Mouse (Mus musculus) neural tube, postnatal 0 days (tissue): Measurements from ENCODE around the gene Nek11. TPM values are rescaled to one million over a fixed set of nuclear protein-coding genes. Genes with fewer than 3 reads are reported as not detected.

Experiments used
- polyA plus RNA-seq: library from polyadenylated mRNA; unstranded; fragments of >200 nt; fragmentation: Nextera tagmentation; extraction: Ambion mirVana; gene quantifications from 2 replicates; pipeline ENCODE4 v1.2.1, GENCODE M21; 2015

Nek11 gene
- polyA plus RNA-seq = 2.1 and 2.8 TPM in 2 replicates

DNA sequence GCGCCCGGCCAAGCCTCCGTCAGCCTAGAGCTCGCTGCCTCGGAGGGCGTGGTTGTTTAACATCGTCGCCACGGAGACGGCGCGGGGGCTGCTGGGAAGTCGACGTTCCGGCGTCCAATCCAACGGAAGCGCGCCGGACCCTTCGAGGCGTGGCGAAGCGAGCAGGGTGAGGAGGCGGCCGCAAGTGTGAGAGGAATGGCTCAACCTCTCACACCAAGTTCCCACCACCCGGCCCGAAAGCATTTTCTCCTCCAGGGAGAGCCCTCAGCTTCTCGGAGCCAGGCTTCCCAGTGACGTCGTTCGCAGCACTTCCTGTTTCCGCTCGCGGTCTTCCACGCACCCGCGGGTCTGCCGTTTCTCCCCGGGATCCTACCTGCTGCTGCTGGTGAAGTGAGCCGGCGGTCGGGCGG is at the start of gene Nek11, which contains the start of gene Aste1:
Gene Nek11 (minus strand): TSS at position 307 of the 410 bp plus-strand sequence.
Gene Aste1 (plus strand): TSS at position 175 of the 410 bp plus-strand sequence.

DNA sequence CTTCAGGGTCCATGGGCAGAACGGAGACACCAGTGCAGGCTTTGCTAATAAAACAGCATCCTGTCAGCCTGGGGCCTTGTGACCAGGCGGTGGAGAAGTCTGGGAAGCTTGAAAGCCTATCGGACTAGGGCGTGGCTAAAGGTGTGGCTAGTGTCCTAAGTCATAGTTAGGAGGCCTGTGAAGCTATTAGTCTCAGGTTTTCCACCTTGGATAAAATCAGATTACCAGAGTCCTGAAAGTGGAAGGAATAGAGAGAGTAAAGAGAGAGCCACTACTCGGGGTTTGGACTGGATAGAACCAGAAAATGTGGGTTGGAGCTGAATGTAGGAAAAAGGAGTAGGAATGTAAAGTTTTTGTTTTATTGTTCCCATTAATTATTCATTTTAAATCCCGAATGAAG is 250.3 kb downstream of the Nek11 start, which contains the start of gene 1700080E11Rik:
Gene 1700080E11Rik (minus strand): TSS at position 101 of the 400 bp plus-strand sequence.

DNA sequence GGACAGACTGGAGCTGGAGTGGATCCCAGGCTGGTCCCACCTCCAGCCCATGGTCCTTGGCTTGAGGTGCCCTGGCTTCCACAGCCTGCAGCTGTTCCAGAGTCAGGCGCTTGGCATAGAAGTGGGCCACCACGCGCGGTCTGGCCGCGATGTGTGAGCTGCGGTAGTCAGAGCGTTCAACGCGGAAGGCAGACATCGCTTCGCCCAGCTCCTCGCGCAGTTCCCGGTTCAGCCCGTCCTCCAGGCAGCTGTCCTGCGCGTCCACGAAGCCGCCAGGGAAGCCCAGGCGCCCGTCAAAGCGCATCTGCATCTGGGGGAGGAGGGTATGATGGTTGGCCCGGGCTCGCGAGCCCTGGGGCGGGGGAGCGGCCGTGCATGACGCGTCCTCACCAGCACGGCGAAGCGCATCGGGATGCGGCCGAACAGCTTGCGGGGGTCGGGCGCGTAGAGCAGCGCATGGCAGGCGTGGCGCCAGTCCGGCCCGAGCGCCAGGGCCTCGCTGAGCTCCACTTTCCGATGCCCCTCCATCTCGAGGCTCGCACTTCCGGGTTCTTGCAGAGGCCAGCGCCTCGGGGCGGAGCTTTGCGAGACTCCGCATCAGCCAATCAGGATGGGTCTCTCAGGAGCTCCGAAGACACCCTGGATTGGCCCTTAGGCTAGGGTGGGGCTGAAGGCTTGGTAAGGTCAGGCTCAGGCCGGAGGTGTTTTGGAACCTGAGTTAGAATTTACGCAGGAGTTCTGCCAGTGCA is 263.9 kb downstream of the Nek11 start, which contains the start of gene Nudt16:
Gene Nudt16 (minus strand): TSS at position 572 of the 749 bp plus-strand sequence.

Other genes with a start within 250 kb of the Nek11 start
- gene Aste1, start 132 bp downstream of the Nek11 start, polyA plus RNA-seq = 8.7 and 9.8 TPM in 2 replicates
- 66.0 and 67.7 TPM in 2 replicates for gene Atp2c1, start 131.8 kb upstream of the Nek11 start, polyA plus RNA-seq
- gene Pik3r4, start 247.5 kb upstream of the Nek11 start, polyA plus RNA-seq = 13.1 and 13.6 TPM in 2 replicates